Mouse (Mus musculus): Measurements from ENCODE around the gene Pgm2l1.

- no peak for TF ChIP-seq GATA1 (IDR thresholded peaks at IDR 0.05; ENCODE audit: borderline replicate concordance, low read length)
- TF ChIP-seq FLI1 (IDR thresholded peaks at IDR 0.05; ENCODE audit: low read length), result no peak
Observed at GRCm38 (mm10) chr7:100181176-100181575, 46.0 kb upstream of the Pgm2l1 start.
